Mouse (Mus musculus) heart, postnatal 0 days (tissue): ENCODE data around the gene Cldn13. TPM values are rescaled to one million over a fixed set of nuclear protein-coding genes. Genes with fewer than 3 reads are reported as not detected.

ENCODE experiments used
- ATAC-seq: fragments of 200-750 bp; cut with Nextera tagmentation; 2 replicates; pipeline ENCODE4 v1.8.0; 2017; ENCODE audit warnings: low read depth, moderate number of reproducible peaks, moderate library complexity; ENCODE audit not compliant: insufficient read depth
- DNase-seq: peaks from one replicate; pipeline ENCODE4 v3.0.0-alpha.2; 2016; ENCODE audit warnings: low spot score
- H3K27ac ChIP-seq: fragments of 300-500 bp; sonication (generic); 2 replicates; pipeline ENCODE4 v1.5.1; 2014; ENCODE audit warnings: low read depth, mild to moderate bottlenecking
- H3K27me3 ChIP-seq: fragments of 300-500 bp; sonication (generic); 2 replicates; pipeline ENCODE4 v1.6.1; 2014; ENCODE audit warnings: low read length, mixed read lengths; ENCODE audit not compliant: control insufficient read depth, insufficient read depth
- H3K36me3 ChIP-seq: fragments of 300-500 bp; sonication (generic); replicated peaks from 2 replicates; pipeline ENCODE4 v1.6.1; 2014; ENCODE audit warnings: low read length, mixed read lengths; ENCODE audit not compliant: control insufficient read depth, insufficient read depth
- H3K4me1 ChIP-seq: fragments of 300-500 bp; sonication (generic); 2 replicates; pipeline ENCODE4 v1.6.1; 2014; ENCODE audit warnings: antibody characterized with exemption; ENCODE audit not compliant: control insufficient read depth, insufficient read depth
- H3K4me2 ChIP-seq: fragments of 300-500 bp; sonication (generic); 2 replicates; pipeline ENCODE4 v1.6.1; 2014; ENCODE audit warnings: low read depth, mild to moderate bottlenecking, low read length, moderate library complexity
- H3K4me3 ChIP-seq: fragments of 300-500 bp; sonication (generic); 2 replicates; pipeline ENCODE4 v1.5.1; 2014; ENCODE audit warnings: low read depth, low read length
- H3K9ac ChIP-seq: fragments of 300-500 bp; sonication (generic); replicated peaks from 2 replicates; pipeline ENCODE4 v1.6.1; 2014; ENCODE audit warnings: low read depth, low read length, mixed read lengths
- H3K9me3 ChIP-seq: fragments of 300-500 bp; sonication (generic); replicated peaks from 2 replicates; pipeline ENCODE4 v1.6.1; 2016; ENCODE audit warnings: low read length; ENCODE audit not compliant: control insufficient read depth
- CTCF ChIP-seq: IDR thresholded peaks from 2 replicates; pipeline ENCODE4 v1.5.1; 2016; ENCODE audit warnings: antibody characterized with exemption, control low read depth, low read depth
- EP300 ChIP-seq: IDR thresholded peaks from 2 replicates; pipeline ENCODE4 v1.6.1; 2016; ENCODE audit warnings: antibody characterized with exemption, low read depth
- WGBS: fragments of 180-500 bp; shearing (Covaris S2); extraction: QIAGEN DNeasy Blood & Tissue Kit; methylation state at CpG from one replicate; pipeline ENCODE4 v1.1.7; 2014; 5-methylcytosine and 5-hydroxymethylcytosine counted together
- polyA plus RNA-seq: library from polyadenylated mRNA; unstranded; fragments of >200 nt; fragmentation: Nextera tagmentation; extraction: Ambion mirVana; gene quantifications from 2 replicates; pipeline ENCODE4 v1.2.1, GENCODE M21; 2015
- total RNA-seq: library from RNA; depleted of rRNA; stranded (reverse); fragments of >200 nt; gene quantifications from 2 replicates; pipeline ENCODE4 v1.2.3, GENCODE M21; 2014; ENCODE audit warnings: low replicate concordance

Gene Cldn13
- total and polyA plus RNA-seq, 2 experiments from 2014 or later: 0.18 TPM; not detected in 1

- no peak overlapping the region for H3K9ac ChIP-seq
- WGBS: 82% methylated on average over 8 of the region's 8 CpGs
- no peak for ATAC-seq
Measured at GRCm38 (mm10) chr5:134896965-134897364, 18.4 kb downstream of the Cldn13 start.

GRCm38 (mm10) chr5:134895291-134895690 lies 20.0 kb downstream of the Cldn13 start:
- DNase-seq (no peak), ATAC-seq (no peak)
- no peaks in the 10 kb centered on the region for H3K9me3 ChIP-seq
- WGBS: 64% methylated on average over 8 of the region's 8 CpGs
- no peak overlapping the region for H3K4me3 ChIP-seq
- H3K27ac ChIP-seq: no peak overlapping the region
- no peaks in the 10 kb centered on the region for H3K36me3 ChIP-seq
- H3K4me1 ChIP-seq: 0 out of 2 replicates have a peak, but pooled peaks cover 9% of the 10 kb centered on the region
- TF ChIP-seq EP300 (no peak), CTCF (no peak)
- H3K9ac ChIP-seq: no peak overlapping the region
- no peaks in the 10 kb centered on the region for H3K27me3 ChIP-seq
- no peak overlapping the region for H3K4me2 ChIP-seq

More at GRCm38 (mm10) chr5:134896965-134897364, 18.4 kb downstream of the Cldn13 start:
- Histone ChIP-seq H3K4me1 (no peaks in the 10 kb centered on the region), H3K4me3 (no peak overlapping the region), H3K27ac (no peak overlapping the region), H3K36me3 (no peaks in the 10 kb centered on the region), H3K9me3 (no peaks in the 10 kb centered on the region), H3K27me3 (no peaks in the 10 kb centered on the region), H3K4me2 (no peak overlapping the region)
- no peak for TF ChIP-seq EP300
- no peak for TF ChIP-seq CTCF
- DNase-seq: no peak

DNA sequence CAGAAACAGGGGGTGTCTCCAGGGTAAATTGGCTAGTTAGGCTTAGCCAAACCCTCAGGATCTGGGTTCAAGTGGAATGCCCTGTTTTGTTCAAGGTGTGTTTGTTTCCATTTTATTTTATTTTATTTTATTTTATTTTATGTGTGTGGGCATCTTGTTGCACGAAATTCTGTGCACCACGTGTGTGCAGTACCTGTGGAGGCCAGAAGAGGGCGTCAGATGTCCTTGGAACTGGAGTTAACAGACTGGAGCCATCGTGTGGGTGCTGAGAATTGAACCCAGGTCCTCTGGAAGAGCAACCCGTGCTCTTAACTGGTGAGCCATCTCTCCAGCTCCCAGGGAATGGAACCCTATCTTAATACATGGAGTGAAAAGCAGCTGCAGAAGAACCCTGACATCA lies 22.6 kb downstream of the Cldn13 start:
- Histone ChIP-seq H3K9ac (no peak overlapping the region), H3K9me3 (no peaks in the 10 kb centered on the region), H3K27ac (no peak overlapping the region), H3K4me1 (0 out of 2 replicates have a peak, but pooled peaks cover 9% of the 10 kb centered on the region), H3K27me3 (no peaks in the 10 kb centered on the region), H3K36me3 (no peaks in the 10 kb centered on the region), H3K4me3 (no peak overlapping the region), H3K4me2 (no peak overlapping the region)
- 74% methylated on average over 5 of the region's 5 CpGs for WGBS
- DNase-seq: no peak
- no peak for ATAC-seq
- TF ChIP-seq EP300 (no peak), CTCF (peak; percentile 5; the same call in 1 of the 2 replicates)

GRCm38 (mm10) chr5:134891552-134891951 lies 23.8 kb downstream of the Cldn13 start:
- Histone ChIP-seq H3K27me3 (no peaks in the 10 kb centered on the region), H3K4me2 (no peak overlapping the region), H3K4me1 (0 out of 2 replicates have a peak, but pooled peaks cover 9% of the 10 kb centered on the region), H3K9me3 (no peaks in the 10 kb centered on the region), H3K36me3 (no peaks in the 10 kb centered on the region), H3K4me3 (no peak overlapping the region), H3K27ac (peak overlapping the region; percentile 73), H3K9ac (no peak overlapping the region)
- peak; percentile 30 for DNase-seq
- ATAC-seq: peak; percentile 37
- WGBS: 61% methylated on average over 8 of the region's 8 CpGs
- TF ChIP-seq EP300 (no peak), CTCF (no peak)

DNA sequence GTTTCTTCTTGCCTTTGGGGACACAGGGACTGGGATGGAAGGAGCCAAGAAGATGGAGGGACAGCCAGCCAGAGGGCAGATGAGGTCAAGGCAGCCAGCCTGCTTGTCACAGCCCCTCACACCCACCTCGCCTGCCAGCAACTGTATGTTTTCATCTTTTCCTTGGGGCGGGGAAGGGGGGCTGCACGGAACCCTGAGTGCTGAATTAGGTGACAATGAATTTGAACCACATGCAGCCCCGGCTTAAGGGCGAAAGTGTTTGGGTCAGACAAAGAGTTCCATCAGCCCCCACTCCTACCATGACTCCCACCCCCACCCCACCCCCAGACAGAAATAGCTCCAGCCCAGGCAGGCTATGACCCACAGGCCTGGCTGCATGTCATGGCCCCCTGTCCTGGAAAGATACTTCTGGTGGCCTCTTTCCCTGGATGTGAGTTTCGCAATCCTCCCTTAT lies 24.7 kb downstream of the Cldn13 start:
- no peak for DNase-seq
- Histone ChIP-seq H3K9me3 (no peaks in the 10 kb centered on the region), H3K9ac (no peak overlapping the region), H3K27me3 (no peaks in the 10 kb centered on the region), H3K4me3 (no peak overlapping the region), H3K27ac (peak overlapping the region; percentile 73), H3K4me1 (0 out of 2 replicates have a peak, but pooled peaks cover 9% of the 10 kb centered on the region), H3K36me3 (no peaks in the 10 kb centered on the region), H3K4me2 (no peak overlapping the region)
- TF ChIP-seq EP300: no peak
- no peak for TF ChIP-seq CTCF
- 68% methylated on average over 6 of the region's 6 CpGs for WGBS
- ATAC-seq: no peak

GRCm38 (mm10) chr5:134888505-134888904 lies 26.8 kb downstream of the Cldn13 start:
- H3K4me3 ChIP-seq: no peak overlapping the region
- no peak overlapping the region for H3K4me2 ChIP-seq
- H3K4me1 ChIP-seq: 0 out of 2 replicates have a peak, but pooled peaks cover 9% of the 10 kb centered on the region
- H3K9me3 ChIP-seq: no peaks in the 10 kb centered on the region
- peak overlapping the region; percentile 85 for H3K27ac ChIP-seq
- H3K9ac ChIP-seq: no peak overlapping the region
- H3K36me3 ChIP-seq: no peaks in the 10 kb centered on the region
- no peak for TF ChIP-seq EP300
- no peak for TF ChIP-seq CTCF
- no peak for DNase-seq
- ATAC-seq: no peak
- 65% methylated on average over 7 of the region's 7 CpGs for WGBS
- no peaks in the 10 kb centered on the region for H3K27me3 ChIP-seq
